Mouse (Mus musculus) stomach, embryonic 15.5 days (tissue): ENCODE results near the gene D130052B06Rik. TPM values are rescaled to one million over a fixed set of nuclear protein-coding genes. Genes with fewer than 3 reads are reported as not detected.

Source experiments
- ATAC-seq: fragments of 200-750 bp; cut with Nextera tagmentation; 2 replicates; pipeline ENCODE4 v1.8.0; 2017; ENCODE audit warnings: low read depth, moderate number of reproducible peaks, moderate TSS enrichment; ENCODE audit not compliant: insufficient read depth, low FRiP score
- H3K27ac ChIP-seq: fragments of 300-500 bp; sonication (generic); 2 replicates; pipeline ENCODE4 v1.5.1; 2015; ENCODE audit warnings: mild to moderate bottlenecking, inconsistent platforms
- H3K27me3 ChIP-seq: fragments of 300-500 bp; sonication (generic); replicated peaks from 2 replicates; pipeline ENCODE4 v1.6.1; 2015; ENCODE audit warnings: inconsistent platforms
- H3K36me3 ChIP-seq: fragments of 300-500 bp; sonication (generic); 2 replicates; pipeline ENCODE4 v1.6.1; 2015; ENCODE audit warnings: inconsistent platforms
- H3K4me1 ChIP-seq: fragments of 300-500 bp; sonication (generic); 2 replicates; pipeline ENCODE4 v1.6.1; 2015; ENCODE audit warnings: inconsistent platforms
- H3K4me2 ChIP-seq: fragments of 300-500 bp; sonication (generic); 2 replicates; pipeline ENCODE4 v1.6.1; 2015; ENCODE audit warnings: mild to moderate bottlenecking, inconsistent platforms
- H3K4me3 ChIP-seq: fragments of 300-500 bp; sonication (generic); replicated peaks from 2 replicates; pipeline ENCODE4 v1.5.1; 2015; ENCODE audit warnings: inconsistent platforms
- H3K9ac ChIP-seq: fragments of 300-500 bp; sonication (generic); 2 replicates; pipeline ENCODE4 v1.6.1; 2015; ENCODE audit warnings: inconsistent platforms
- H3K9me3 ChIP-seq: fragments of 300-500 bp; sonication (generic); 2 replicates; pipeline ENCODE4 v1.6.1; 2016; ENCODE audit warnings: inconsistent platforms
- WGBS: fragments of 180-500 bp; shearing (Covaris S2); methylation state at CpG from one replicate; pipeline ENCODE4 v1.1.7; 2015; 5-methylcytosine and 5-hydroxymethylcytosine counted together
- polyA plus RNA-seq: library from polyadenylated mRNA; unstranded; fragments of >200 nt; fragmentation: Nextera tagmentation; extraction: Ambion mirVana; gene quantifications from 2 replicates; pipeline ENCODE4 v1.2.1, GENCODE M21; 2015

Gene D130052B06Rik
- polyA plus RNA-seq, 1 experiment from 2014 or later, result not detected

DNA sequence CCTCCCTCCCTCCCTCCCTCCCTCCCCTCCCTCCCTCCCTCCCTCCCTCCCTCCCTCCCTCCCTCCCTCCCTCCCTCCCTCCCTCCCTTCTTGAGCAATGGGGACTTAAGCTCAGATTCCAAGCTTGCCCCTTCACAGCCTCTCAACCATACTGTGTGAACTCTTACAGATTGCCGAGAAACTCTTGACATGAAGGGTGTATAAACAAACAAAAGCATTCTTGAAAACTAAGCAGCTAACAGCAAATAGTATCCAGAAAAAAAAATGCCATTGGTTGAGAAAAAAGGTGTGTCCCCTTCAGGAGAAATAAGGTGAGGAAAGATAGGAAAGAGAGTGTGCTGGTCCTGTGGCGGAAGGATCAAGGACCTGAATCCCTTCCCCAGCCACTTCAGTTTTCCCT lies 4.1 kb downstream of the D130052B06Rik start:
- no peaks in the 10 kb centered on the region for H3K27me3 ChIP-seq
- no peak overlapping the region for H3K9ac ChIP-seq
- no peak overlapping the region for H3K27ac ChIP-seq
- no peak overlapping the region for H3K4me2 ChIP-seq
- H3K4me3 ChIP-seq, result no peak overlapping the region
- H3K36me3 ChIP-seq, result no peaks in the 10 kb centered on the region
- H3K4me1 ChIP-seq, result no peaks in the 10 kb centered on the region
- H3K9me3 ChIP-seq, result no peaks in the 10 kb centered on the region
- no peak for ATAC-seq
- WGBS, result 61% methylated on average over 2 of the region's 2 CpGs

DNA sequence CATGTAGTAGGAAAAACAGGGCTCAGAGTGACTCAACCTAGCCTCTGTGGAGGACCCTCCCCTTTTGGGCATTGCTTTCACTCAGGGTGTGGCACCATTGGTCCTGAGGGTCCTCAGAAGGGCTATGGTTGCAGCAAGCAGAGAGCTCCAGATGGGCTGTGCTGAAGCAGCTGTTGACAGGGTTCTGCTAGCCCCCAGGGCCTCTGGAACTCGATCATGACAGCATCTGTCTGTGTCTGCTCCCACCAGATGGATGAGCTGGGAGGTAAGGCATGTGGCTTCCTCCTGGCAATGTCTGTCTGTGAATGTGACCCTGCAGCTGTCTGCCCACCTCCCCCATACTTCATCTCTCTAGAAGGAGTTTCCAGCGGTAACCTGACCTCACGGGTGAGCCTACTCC lies 8.7 kb downstream of the D130052B06Rik start:
- no peaks in the 10 kb centered on the region for H3K36me3 ChIP-seq
- no peak overlapping the region for H3K9ac ChIP-seq
- no peaks in the 10 kb centered on the region for H3K9me3 ChIP-seq
- ATAC-seq, result no peak
- no peaks in the 10 kb centered on the region for H3K27me3 ChIP-seq
- H3K4me1 ChIP-seq, result no peaks in the 10 kb centered on the region
- whole genome bisulfite sequencing, result 6% methylated on average over 3 of the region's 3 CpGs
- no peak overlapping the region for H3K4me2 ChIP-seq
- H3K4me3 ChIP-seq, result no peak overlapping the region
- H3K27ac ChIP-seq, result no peak overlapping the region

DNA sequence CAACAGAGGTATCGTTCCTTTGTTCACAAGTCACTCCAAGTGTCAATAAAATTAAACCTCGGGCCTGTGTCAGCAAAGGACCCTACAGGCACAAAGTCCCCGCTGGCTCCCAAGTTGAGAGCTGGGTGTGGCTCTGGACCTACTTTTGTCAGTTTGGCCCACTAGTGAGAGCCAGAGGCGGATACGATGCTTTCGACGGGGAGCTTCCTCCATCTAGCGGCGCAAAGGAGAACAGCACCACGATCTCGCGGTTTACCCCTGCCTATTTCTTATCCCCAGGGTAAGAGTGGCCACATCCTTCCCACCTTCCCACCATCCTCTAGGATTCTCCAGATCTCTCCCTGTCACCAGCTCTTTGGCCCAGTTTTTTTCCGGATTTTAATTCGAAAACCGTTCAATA lies 15.1 kb downstream of the D130052B06Rik start:
- 0 out of 2 replicates have a peak, but pooled peaks cover 3% of the 10 kb centered on the region for H3K4me1 ChIP-seq
- no peak overlapping the region for H3K4me2 ChIP-seq
- H3K27ac ChIP-seq, result no peak overlapping the region
- 6% methylated on average over 15 of the region's 15 CpGs for WGBS
- ATAC-seq, result 0 out of 2 replicates have a peak, but pooled peaks have one; percentile 50
- H3K9me3 ChIP-seq, result no peaks in the 10 kb centered on the region
- H3K27me3 ChIP-seq, result no peaks in the 10 kb centered on the region
- H3K36me3 ChIP-seq, result no peaks in the 10 kb centered on the region
- H3K4me3 ChIP-seq, result no peak overlapping the region
- no peak overlapping the region for H3K9ac ChIP-seq

DNA sequence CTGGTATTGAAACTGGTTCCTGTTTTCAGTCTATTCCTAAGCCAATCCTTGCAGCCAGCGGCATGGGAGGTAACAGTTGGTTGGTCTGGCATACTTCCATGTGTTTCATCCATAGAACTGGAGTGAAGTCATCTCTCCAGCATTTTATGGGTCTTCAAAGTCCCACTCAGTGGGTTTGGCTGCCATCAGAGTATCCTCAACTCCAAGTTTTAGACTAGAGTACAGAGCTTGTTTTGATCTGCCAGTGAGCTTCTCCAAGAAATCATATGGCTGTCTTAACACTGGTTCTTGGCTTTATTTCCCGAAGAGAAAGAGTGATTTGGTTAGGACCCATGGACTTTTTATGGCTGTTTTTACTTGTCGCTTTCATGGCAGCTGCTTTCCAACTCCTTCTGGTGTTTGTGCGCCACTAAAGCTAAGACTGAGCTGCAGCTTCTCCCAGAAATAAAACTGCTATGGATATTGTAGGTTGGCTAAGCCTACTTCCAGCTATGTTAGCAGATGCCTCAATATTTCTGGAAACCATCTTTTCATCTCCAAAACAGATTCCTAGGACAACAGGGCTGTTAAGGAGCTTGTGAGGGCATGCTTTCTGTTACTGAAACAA lies 28.1 kb downstream of the D130052B06Rik start:
- Histone ChIP-seq H3K9ac (no peak overlapping the region), H3K9me3 (no peaks in the 10 kb centered on the region), H3K4me1 (no peaks in the 10 kb centered on the region), H3K36me3 (no peaks in the 10 kb centered on the region), H3K27ac (no peak overlapping the region), H3K27me3 (no peaks in the 10 kb centered on the region), H3K4me3 (no peak overlapping the region), H3K4me2 (no peak overlapping the region)
- WGBS, result 85% methylated on average over 4 of the region's 4 CpGs
- ATAC-seq, result no peak

DNA sequence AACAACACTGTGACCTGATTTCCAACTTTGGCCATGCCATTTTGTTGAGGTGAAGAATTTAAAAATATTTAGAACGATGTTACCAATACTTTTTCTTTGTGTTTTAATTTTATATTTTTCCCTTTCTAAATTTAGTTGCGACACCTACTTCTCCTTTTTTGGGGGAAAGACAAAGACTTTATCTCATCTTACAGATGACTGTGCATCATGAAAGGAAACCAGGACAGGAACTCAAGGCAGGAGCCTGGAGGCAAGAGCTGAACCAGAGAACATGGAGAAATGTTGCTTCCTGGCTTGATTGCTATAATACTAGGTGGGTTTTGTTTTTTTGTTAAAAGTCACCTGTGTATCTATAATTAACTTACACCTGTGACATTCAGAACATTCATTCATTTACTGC lies 38.0 kb downstream of the D130052B06Rik start:
- no peaks in the 10 kb centered on the region for H3K4me1 ChIP-seq
- ATAC-seq, result no peak
- H3K9ac ChIP-seq, result no peak overlapping the region
- no peak overlapping the region for H3K4me2 ChIP-seq
- H3K4me3 ChIP-seq, result no peak overlapping the region
- WGBS, result 86% methylated on average over 2 of the region's 2 CpGs
- no peaks in the 10 kb centered on the region for H3K36me3 ChIP-seq
- no peaks in the 10 kb centered on the region for H3K27me3 ChIP-seq
- no peak overlapping the region for H3K27ac ChIP-seq
- H3K9me3 ChIP-seq, result no peaks in the 10 kb centered on the region

DNA sequence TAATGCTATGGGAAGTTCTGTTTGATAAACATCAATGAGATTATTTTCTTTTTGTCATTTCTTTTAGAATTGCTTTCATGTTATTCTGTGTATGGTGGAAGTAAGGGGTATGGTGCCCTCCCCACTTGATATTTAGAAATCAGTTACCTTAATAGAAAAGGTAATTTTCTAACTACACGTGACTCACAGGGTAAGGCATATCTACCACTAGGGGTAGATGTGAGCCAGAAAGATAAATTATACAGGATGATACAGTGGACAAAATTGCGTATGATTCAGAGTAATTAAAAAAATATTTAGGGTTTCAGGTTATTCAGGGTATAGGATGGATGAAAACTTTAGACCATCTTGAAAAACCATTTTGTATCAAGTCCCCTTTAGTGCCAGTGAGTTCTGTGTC lies 50.3 kb downstream of the D130052B06Rik start:
- Histone ChIP-seq H3K36me3 (no peaks in the 10 kb centered on the region), H3K4me3 (no peak overlapping the region), H3K9ac (no peak overlapping the region), H3K9me3 (no peaks in the 10 kb centered on the region), H3K4me1 (no peaks in the 10 kb centered on the region), H3K27ac (no peak overlapping the region), H3K4me2 (no peak overlapping the region), H3K27me3 (no peaks in the 10 kb centered on the region)
- 51% methylated on average over 2 of the region's 2 CpGs for WGBS
- ATAC-seq, result no peak

DNA sequence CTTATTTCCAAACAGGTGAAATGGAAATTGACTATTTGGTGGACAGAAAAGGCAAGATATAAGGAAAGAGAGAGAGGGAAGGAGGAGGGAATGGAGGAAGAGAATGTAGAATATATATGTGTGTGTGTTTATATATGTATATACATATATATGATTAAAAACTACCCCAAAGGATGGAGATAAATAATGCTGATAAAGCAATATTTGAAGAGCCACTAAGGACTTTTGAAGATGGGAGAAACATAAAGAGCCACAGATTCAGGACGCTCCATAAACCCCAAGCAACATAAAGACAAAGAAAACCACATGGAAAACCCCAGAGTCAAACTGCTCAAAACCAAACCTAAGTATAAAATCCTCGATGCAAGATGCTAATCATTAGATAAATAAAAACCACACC lies 55.4 kb downstream of the D130052B06Rik start:
- H3K4me3 ChIP-seq, result no peak overlapping the region
- 66% methylated on average over 2 of the region's 2 CpGs for WGBS
- H3K4me2 ChIP-seq, result no peak overlapping the region
- H3K9ac ChIP-seq, result no peak overlapping the region
- no peaks in the 10 kb centered on the region for H3K9me3 ChIP-seq
- no peaks in the 10 kb centered on the region for H3K4me1 ChIP-seq
- H3K27me3 ChIP-seq, result no peaks in the 10 kb centered on the region
- no peaks in the 10 kb centered on the region for H3K36me3 ChIP-seq
- no peak for ATAC-seq
- no peak overlapping the region for H3K27ac ChIP-seq

DNA sequence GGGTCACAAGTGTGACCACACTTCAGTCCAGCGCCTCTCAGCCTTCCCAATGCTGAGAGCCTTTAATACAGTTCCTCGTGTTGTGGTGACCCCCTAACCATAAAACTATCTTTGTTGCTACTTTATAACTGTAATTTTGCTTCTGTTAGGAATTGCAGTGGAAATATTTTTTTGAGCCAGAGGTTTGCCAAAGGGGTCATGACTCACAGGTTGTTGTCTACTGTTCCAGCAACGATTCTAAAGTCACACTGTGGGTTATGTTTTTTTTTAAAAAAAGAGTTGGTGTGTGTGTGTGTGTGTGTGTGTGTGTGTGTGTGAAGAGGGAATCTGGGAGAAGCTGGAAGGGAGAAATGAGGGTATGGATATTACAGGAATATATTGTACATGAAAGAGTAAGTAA lies 56.1 kb downstream of the D130052B06Rik start:
- Histone ChIP-seq H3K9ac (no peak overlapping the region), H3K27me3 (no peaks in the 10 kb centered on the region), H3K9me3 (no peaks in the 10 kb centered on the region), H3K4me2 (no peak overlapping the region), H3K4me3 (no peak overlapping the region), H3K4me1 (no peaks in the 10 kb centered on the region), H3K27ac (no peak overlapping the region), H3K36me3 (no peaks in the 10 kb centered on the region)
- WGBS, result 78% methylated on average over 3 of the region's 3 CpGs
- ATAC-seq, result no peak

DNA sequence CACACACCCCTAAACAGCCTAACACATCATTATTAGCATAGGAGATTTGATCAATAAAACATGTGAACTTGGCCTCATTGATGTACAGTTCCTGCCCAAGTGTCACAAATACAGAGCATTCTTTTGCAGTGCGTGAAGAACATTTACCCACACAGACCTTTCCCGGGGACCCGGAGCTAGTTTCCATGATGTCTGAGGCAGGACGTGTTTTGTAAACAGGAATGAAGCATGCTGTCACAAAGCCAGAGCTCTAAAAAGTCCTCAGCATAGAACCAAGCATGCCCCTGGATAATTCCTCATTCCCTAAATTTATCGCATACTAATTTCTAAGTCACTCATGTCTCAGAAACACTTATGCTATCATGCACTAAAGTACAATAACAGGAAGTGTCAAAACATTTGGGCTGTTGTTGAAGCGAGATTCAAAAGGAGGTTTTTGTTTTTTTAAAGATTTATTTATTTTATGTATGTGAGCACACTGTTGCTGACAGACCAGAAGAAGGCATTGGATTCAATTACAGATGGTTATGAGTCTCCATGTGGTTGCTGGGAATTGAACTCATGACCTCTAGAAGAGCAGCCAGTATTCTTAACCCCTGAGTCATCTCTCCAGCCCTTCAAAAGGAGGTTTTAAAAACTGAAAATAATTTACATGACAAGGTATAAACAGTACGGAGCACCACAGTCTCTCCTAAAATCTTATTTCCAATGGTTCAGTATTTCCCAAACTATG lies 56.9 kb downstream of the D130052B06Rik start:
- Histone ChIP-seq H3K9me3 (no peaks in the 10 kb centered on the region), H3K4me1 (no peaks in the 10 kb centered on the region), H3K4me2 (no peak overlapping the region), H3K36me3 (no peaks in the 10 kb centered on the region), H3K9ac (no peak overlapping the region), H3K27me3 (no peaks in the 10 kb centered on the region), H3K27ac (no peak overlapping the region), H3K4me3 (no peak overlapping the region)
- no peak for ATAC-seq
- 49% methylated on average over 7 of the region's 7 CpGs for whole genome bisulfite sequencing

DNA sequence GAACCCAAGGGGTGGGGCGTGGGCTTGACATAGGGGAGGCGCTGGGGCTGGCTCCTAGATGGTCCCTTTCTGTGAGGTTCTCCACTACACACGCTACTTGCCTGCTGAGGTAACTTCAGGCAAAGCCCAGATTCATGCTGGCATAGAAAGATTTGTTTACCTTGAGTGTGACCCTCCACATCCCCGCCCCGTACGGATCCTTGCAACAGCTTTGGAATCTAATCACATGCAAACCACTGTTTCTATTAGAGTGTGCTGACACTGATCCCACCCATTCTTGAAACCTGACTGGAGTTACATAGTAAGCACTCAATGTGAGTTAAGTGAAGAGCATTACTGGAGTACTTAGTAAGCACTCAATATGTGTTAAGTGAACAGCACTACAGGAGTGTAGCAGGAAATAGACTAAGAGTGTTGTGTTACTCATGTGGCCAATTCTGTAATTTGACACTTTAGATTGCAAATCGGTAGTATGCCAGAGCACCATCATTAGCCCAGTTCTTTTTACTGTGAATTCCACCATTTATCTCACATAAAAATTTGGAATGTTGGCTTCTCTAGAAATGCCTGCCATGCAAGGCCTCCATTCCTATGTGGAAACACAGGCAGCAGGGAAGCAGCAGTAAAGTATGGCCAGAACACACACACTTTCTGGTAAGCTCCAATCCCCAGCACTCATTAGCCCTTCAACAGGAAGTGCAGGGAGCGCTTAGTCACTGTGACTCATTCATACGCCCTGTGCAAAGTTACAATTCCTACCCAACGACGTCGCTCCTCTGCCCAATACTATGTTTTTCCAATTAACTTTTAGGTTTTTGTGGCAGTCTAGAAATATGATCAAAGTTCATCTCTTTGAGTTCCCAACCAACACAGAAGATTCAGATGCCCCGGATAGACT lies 61.2 kb downstream of the D130052B06Rik start:
- H3K4me1 ChIP-seq, result no peaks in the 10 kb centered on the region
- H3K27me3 ChIP-seq, result no peaks in the 10 kb centered on the region
- 70% methylated on average over 13 of the region's 13 CpGs for WGBS
- no peak overlapping the region for H3K27ac ChIP-seq
- no peaks in the 10 kb centered on the region for H3K9me3 ChIP-seq
- no peak overlapping the region for H3K4me2 ChIP-seq
- no peak overlapping the region for H3K9ac ChIP-seq
- ATAC-seq, result no peak
- no peaks in the 10 kb centered on the region for H3K36me3 ChIP-seq
- no peak overlapping the region for H3K4me3 ChIP-seq

DNA sequence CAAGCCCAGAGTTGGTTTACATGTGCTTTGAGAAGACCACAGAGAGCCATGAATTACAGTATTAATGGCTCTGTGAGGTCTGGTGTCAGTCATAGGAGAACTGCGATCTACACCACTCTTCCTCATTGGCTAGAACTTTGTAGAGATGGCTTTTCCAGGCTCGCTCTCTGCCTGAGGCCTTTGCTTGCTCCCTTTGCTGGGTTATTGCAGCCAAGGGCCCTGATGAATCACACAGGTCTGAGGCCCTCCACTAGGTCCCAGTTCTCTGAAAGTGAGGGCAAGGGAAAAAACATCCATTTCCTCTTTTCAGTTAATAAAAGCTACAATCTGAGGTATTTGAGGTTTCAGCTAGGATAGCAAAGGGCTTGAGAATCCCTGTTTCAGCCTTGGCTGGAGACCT lies 64.5 kb downstream of the D130052B06Rik start:
- Histone ChIP-seq H3K4me2 (no peak overlapping the region), H3K27ac (no peak overlapping the region), H3K27me3 (no peaks in the 10 kb centered on the region), H3K4me3 (no peak overlapping the region), H3K36me3 (no peaks in the 10 kb centered on the region), H3K9ac (no peak overlapping the region), H3K4me1 (no peaks in the 10 kb centered on the region), H3K9me3 (no peaks in the 10 kb centered on the region)
- 80% methylated on average over 2 of the region's 2 CpGs for WGBS
- no peak for ATAC-seq

DNA sequence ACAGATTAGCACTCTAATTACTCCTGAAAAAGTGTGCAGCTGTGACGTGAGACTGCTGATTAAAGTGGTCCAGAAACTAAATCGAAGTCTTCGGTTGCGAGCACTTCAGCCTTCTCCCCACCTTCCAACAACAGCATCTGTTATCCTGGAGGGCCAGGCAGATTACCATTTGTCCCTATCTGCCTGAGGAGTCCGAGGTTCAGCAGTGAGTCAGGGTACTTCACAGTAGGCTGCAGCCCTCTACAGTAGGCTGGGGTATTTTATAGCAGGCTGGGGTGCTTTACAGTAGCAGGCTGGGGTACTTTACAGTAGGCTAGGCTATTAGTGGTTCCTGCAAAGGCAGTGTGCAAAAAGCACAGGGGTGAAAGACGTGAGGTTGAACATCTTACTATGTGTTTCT lies 69.3 kb downstream of the D130052B06Rik start:
- Histone ChIP-seq H3K27ac (no peak overlapping the region), H3K4me2 (no peak overlapping the region), H3K4me1 (no peaks in the 10 kb centered on the region), H3K36me3 (no peaks in the 10 kb centered on the region), H3K9ac (no peak overlapping the region), H3K4me3 (no peak overlapping the region), H3K27me3 (no peaks in the 10 kb centered on the region), H3K9me3 (no peaks in the 10 kb centered on the region)
- WGBS, result 64% methylated on average over 6 of the region's 6 CpGs
- ATAC-seq, result no peak
